Mouse (Mus musculus) liver, embryonic 14.5 days (tissue): ENCODE data around the gene Gemin2. TPM values are rescaled to one million over a fixed set of nuclear protein-coding genes. Genes with fewer than 3 reads are reported as not detected.
"Not testable (repeated sequence)": the region's sequence is repeated elsewhere in the genome, so short reads cannot be mapped to it uniquely, and the experiment has no call there.

Experiments
- ATAC-seq: fragments of 200-750 bp; cut with Nextera tagmentation; 2 replicates; pipeline ENCODE4 v1.8.0; 2017; ENCODE audit warnings: moderate number of reproducible peaks, mild to moderate bottlenecking, moderate library complexity; ENCODE audit not compliant: insufficient read depth
- DNase-seq, 3 experiments: peaks; one replicate each; pipeline ENCODE4 v3.0.0-alpha.2; 2012 to 2013; ENCODE audit warnings: low read depth in 3 of 3, low spot score in 3 of 3
- H3K27ac ChIP-seq: fragments of 300-500 bp; sonication (generic); 2 replicates; pipeline ENCODE4 v1.5.1; 2014; ENCODE audit warnings: moderate library complexity, mild to moderate bottlenecking, control low read depth, inconsistent platforms
- H3K27me3 ChIP-seq: fragments of 300-500 bp; sonication (generic); 2 replicates; pipeline ENCODE4 v1.6.1; 2014; ENCODE audit warnings: mild to moderate bottlenecking, low read length, moderate library complexity; ENCODE audit not compliant: control insufficient read depth, insufficient read depth
- H3K36me3 ChIP-seq: fragments of 300-500 bp; sonication (generic); replicated peaks from 2 replicates; pipeline ENCODE4 v1.6.1; 2014; ENCODE audit warnings: low read depth; ENCODE audit not compliant: control insufficient read depth, insufficient read depth
- H3K4me1 ChIP-seq, 2 experiments: fragments of 200-500 bp in 1 of 2; fragments of 300-500 bp in 1 of 2; sonication (generic) in 1 of 2; replicated peaks; 2 replicates each; pipeline ENCODE4 v1.6.1; 2012 to 2014; ENCODE audit warnings: antibody characterized with exemption in 1 of 2, inconsistent platforms in 1 of 2, low read length in 1 of 2; ENCODE audit not compliant: control insufficient read depth in 2 of 2, insufficient read depth in 2 of 2
- H3K4me2 ChIP-seq: fragments of 300-500 bp; sonication (generic); 2 replicates; pipeline ENCODE4 v1.6.1; 2014; ENCODE audit warnings: low read depth, mild to moderate bottlenecking, control low read depth, moderate library complexity
- H3K4me3 ChIP-seq, 2 experiments: fragments of 200-500 bp in 1 of 2; fragments of 300-500 bp in 1 of 2; sonication (generic) in 1 of 2; 2 replicates each; pipeline ENCODE4 v1.5.1; 2012 to 2014; ENCODE audit warnings: low read depth in 2 of 2, low read length in 2 of 2, mild to moderate bottlenecking in 2 of 2, control low read depth in 1 of 2, inconsistent platforms in 1 of 2, moderate library complexity in 1 of 2; ENCODE audit not compliant: insufficient read depth in 1 of 2
- H3K9ac ChIP-seq: fragments of 300-500 bp; sonication (generic); replicated peaks from 2 replicates; pipeline ENCODE4 v1.6.1; 2014; ENCODE audit warnings: mild to moderate bottlenecking, control low read depth, moderate library complexity
- H3K9me3 ChIP-seq: fragments of 300-500 bp; sonication (generic); 2 replicates; pipeline ENCODE4 v1.6.1; 2016; ENCODE audit warnings: low read length, mixed read lengths; ENCODE audit not compliant: control insufficient read depth
- CTCF ChIP-seq: IDR thresholded peaks from 2 replicates; pipeline ENCODE4 v1.5.1; 2016; ENCODE audit warnings: antibody characterized with exemption, low read depth, control low read depth
- EP300 ChIP-seq: IDR thresholded peaks from 2 replicates; pipeline ENCODE4 v1.6.1; 2016; ENCODE audit warnings: antibody characterized with exemption, low read depth
- WGBS: fragments of 180-500 bp; shearing (Covaris S2); extraction: QIAGEN DNeasy Blood & Tissue Kit; methylation state at CpG from one replicate; pipeline ENCODE4 v1.1.7; 2014; ENCODE audit not compliant: insufficient replicate concordance; 5-methylcytosine and 5-hydroxymethylcytosine counted together
- polyA plus RNA-seq, 2 experiments: library from polyadenylated mRNA; depleted of rRNA in 1 of 2; stranded (reverse) in 1 of 2; unstranded in 1 of 2; fragments of >200 nt; fragmentation: Nextera tagmentation in 1 of 2; extraction: Ambion mirVana in 1 of 2; gene quantifications; 2 replicates each; pipeline versions ENCODE4 v1.2.1 to v1.2.3; 2012 to 2014

Gemin2 gene
- polyA plus RNA-seq, 2 experiments: 10.2 to 14.5 TPM

DNA sequence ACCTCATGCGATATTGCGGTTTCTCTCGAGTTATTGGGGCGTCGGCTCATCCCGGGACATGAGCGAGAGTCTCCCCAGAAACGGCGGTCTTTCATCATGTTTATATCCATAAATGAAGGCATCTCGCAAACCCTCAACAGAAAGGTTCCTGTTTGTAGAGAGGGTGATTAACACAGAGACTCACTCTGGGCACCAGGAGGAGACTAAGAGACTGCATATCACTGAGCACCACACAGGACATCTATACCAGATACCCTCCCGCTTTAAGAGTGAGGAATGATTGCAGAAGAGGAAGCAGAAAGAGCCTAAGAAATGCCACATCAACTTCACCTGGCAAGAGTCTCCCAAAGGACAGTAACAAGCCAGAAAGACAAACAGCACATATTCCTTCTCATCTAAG, 43.0 kb downstream of the Gemin2 start:
- ATAC-seq: no peak
- no peaks in the 10 kb centered on the region for H3K9me3 ChIP-seq
- 87% methylated on average over 11 of the region's 11 CpGs for WGBS
- no peak for DNase-seq
- TF ChIP-seq CTCF (no peak), EP300 (no peak)
- peaks cover 19 to 30% of the 10 kb centered on the region in 2 experiments for H3K4me1 ChIP-seq
- no peak overlapping the region for H3K27ac ChIP-seq
- no peak overlapping the region for H3K4me3 ChIP-seq
- no peak overlapping the region for H3K9ac ChIP-seq
- peaks cover 13% of the 10 kb centered on the region; the same call in 1 of the 2 replicates for H3K36me3 ChIP-seq
- H3K4me2 ChIP-seq: no peak overlapping the region
- no peaks in the 10 kb centered on the region for H3K27me3 ChIP-seq

DNA sequence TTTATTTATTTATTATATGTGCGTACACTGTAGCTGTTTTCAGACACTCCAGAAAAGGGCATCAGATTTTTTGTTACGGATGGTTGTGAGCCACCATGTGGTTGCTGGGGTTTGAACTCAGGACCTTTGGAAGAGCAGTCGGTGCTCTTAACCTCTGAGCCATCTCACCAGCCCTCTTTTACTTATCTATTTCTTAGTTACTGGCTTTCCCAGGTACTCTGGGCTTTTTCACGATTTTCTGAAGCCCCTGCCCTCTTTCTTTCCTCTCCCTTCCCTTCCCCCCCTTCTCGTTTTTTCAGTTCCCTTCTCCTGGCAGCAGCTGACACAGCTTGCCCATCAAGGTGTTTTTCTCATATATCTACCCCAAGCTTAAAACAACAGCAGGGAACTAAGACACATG, 45.0 kb downstream of the Gemin2 start:
- H3K27me3 ChIP-seq, H3K9me3 ChIP-seq, H3K9ac ChIP-seq, ATAC-seq, DNase-seq, H3K4me3 ChIP-seq, H3K27ac ChIP-seq, H3K4me2 ChIP-seq: not testable (repeated sequence)
- WGBS: 68% methylated on average over 5 of the region's 5 CpGs
- Histone ChIP-seq H3K36me3 (peaks cover 13% of the 10 kb centered on the region; the same call in 1 of the 2 replicates), H3K4me1 (peaks cover 16 to 25% of the 10 kb centered on the region in 2 experiments)

DNA sequence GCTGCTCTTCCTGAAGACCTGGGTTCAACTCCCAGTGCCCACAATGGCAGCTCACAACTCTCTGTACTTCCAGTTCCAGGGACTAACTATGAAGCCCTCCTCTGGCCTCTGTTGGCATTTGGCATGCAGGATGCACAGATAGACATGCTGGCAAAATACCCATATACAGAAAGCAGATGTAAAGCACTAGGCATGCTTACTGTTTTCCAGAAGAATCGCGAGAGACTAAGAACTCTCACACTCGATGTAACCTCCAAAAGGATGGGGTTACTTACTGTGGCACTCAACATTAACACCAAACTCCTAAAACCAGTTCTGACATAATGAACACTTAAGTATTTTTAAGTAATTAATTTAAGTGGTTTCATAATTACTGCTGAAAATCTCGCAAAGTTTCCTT, 47.1 kb downstream of the Gemin2 start:
- WGBS: 49% methylated on average over 4 of the region's 4 CpGs
- Histone ChIP-seq H3K9ac (peak overlapping the region; percentile 96), H3K9me3 (no peaks in the 10 kb centered on the region), H3K27me3 (no peaks in the 10 kb centered on the region), H3K27ac (peak overlapping the region; percentile 81), H3K4me3 (peak overlapping the region; percentile 74 to 83), H3K4me2 (peak overlapping the region; percentile 96), H3K36me3 (peaks cover 13% of the 10 kb centered on the region; the same call in 1 of the 2 replicates), H3K4me1 (peaks cover 11 to 12% of the 10 kb centered on the region in 2 experiments)
- TF ChIP-seq EP300: no peak
- no peak for TF ChIP-seq CTCF
- DNase-seq: no peak
- ATAC-seq: no peak

DNA sequence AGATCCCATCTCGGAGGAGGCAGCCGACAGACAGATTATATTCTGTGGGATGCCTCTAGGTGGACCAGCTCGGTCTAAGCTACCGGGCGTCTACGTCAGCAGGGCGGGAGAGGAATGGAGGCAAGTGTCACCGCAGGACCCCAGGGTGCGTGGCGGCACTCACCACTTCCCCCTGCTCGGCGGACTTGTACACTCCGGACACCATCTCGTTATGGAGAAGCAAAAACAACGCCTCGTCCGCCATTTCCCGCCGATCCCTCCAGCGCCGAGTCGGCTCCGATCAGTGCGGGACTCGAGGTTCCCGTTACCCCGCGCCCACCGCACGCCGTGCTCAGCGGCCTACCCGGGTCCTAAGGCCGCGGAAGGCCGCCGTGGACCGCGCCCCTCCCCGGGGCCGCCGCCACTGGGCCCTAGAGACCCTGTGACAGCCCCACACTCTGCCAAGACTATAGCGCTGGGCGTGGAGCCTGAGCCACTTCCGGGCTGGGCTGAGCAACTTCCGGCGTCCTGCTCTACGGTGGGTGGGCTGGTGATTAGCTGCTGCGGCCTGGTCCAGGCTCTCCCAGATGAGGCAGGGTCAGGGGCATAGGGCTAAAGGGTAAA, 47.9 kb downstream of the Gemin2 start, which contains the start of gene Trappc6b:
Gene Trappc6b (minus strand): TSS at position 480 of the 603 bp plus-strand sequence.
- DNase-seq (peak in 2 of 3 experiments; percentile 52 to 60), ATAC-seq (peak; percentile 93)
- TF ChIP-seq CTCF (peak; percentile 53), EP300 (no peak)
- Histone ChIP-seq H3K9ac (peak within 1 kb of the TSS; percentile 96), H3K4me3 (peak within 1 kb of the TSS; percentile 74 to 83), H3K27ac (peak within 1 kb of the TSS; percentile 81), H3K27me3 (no peaks in the 10 kb centered on the region), H3K36me3 (peaks cover 13% of the 10 kb centered on the region; the same call in 1 of the 2 replicates), H3K4me1 (peaks cover 15 to 18% of the 10 kb centered on the region in 2 experiments), H3K9me3 (no peaks in the 10 kb centered on the region), H3K4me2 (peak within 1 kb of the TSS; percentile 96)
- WGBS: under 1% methylated on average over 49 of the region's 49 CpGs

DNA sequence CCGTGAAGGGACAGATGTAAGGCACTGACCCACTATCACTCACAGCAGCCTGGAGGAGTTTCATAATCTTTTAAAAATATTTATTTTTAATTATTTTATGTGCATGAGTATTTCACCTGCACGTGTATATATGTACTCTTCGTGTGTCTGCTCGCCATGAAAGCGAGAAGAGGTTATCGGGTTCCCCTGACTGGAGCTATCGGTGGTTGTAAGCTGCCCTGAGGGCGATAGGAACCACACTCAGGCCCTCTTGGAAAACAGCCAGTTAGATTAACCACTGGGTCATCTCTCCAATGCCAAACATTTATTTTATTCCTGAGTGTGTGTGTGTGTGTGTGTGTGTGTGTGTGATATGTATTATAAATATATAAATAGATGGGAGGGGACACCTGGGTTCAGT, 51.6 kb downstream of the Gemin2 start:
- H3K27me3 ChIP-seq: no peaks in the 10 kb centered on the region
- peaks cover 11 to 16% of the 10 kb centered on the region in 2 experiments for H3K4me1 ChIP-seq
- 74% methylated on average over 8 of the region's 8 CpGs for WGBS
- no peak overlapping the region for H3K27ac ChIP-seq
- TF ChIP-seq EP300 (no peak), CTCF (no peak)
- H3K36me3 ChIP-seq: peaks cover 19% of the 10 kb centered on the region
- DNase-seq (no peak), ATAC-seq (no peak)
- no peak overlapping the region for H3K9ac ChIP-seq
- H3K4me2 ChIP-seq: no peak overlapping the region
- H3K4me3 ChIP-seq: no peak overlapping the region
- H3K9me3 ChIP-seq: no peaks in the 10 kb centered on the region
